Mouse (Mus musculus) gastrocnemius, adult 18-20 months (tissue): ENCODE measurements at regions not wholly inside any gene's neighbourhood (a gene's known extent, or its start where the extent isn't known, plus 50 kb on each side); places are given as distances from the start of the nearest gene placed in this dataset.

Experiments used
- DNase-seq: peaks from one replicate; pipeline ENCODE4 v3.0.0; 2021; ENCODE audit warnings: low spot score

GRCm38 (mm10) chr6:35608336-35608735, 68.6 kb upstream of the Mtpn start:
- DNase-seq, result no peak

DNA sequence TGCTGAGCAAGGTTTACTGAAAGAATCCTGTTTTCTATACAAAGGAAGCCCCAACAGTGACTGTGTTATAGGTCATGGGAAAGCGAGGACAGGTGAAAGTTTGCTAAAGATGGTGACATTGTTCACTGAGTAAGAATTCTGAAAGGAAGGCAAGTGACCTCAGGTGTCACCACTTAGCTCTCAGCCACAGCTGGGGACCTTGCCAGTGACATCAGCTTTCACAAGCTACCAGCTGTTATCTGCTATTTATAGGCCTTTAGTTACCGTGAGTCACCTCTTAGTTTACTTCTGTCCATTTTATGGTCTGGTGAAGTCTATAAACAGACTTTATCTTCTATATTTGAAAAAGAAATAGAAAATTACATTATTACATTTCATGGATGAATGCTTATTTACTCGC, 65.4 kb upstream of the Mtpn start:
- no peak for DNase-seq

DNA sequence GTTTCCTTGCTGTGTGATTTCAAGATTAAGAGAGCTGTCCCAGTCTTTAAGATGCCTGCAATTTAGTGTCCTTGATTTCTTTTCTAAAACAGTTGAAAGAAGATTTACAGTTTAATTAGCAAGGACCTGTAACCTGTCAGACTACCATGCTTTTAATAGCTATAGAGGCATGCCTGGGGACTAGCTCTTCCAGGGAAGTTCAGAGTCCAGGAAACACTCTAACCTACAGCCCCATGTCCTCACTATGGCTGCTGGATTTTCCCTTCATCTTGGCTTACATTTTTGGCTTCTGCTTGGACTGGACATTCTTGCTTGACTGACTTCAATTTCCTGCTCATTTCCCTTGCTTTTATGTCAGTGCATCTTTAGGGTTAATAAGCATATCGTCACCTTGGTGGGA, 61.7 kb upstream of the Mtpn start:
- DNase-seq, result no peak

DNA sequence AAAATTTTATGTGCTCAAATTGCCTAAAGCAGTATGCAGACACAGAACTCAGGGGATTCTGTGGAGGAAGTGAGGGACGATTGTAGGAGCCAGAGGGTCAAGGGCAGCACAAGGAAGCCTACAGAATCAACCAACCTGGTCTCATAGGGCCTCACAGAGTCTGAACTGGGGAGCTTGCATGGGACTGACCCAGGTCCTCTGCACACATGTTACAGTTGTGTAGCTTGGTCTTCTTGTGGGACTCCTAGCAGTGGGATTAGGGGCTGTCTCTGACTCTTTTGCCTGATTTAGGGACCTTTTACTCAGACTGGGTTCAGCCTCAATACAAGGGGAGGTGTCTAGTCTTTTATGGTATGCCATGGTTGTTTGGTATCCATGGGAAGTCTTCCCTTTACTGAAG, 60.2 kb upstream of the Mtpn start:
- no peak for DNase-seq

- DNase-seq, result no peak
Observed at GRCm38 (mm10) chr6:35598406-35599185, 58.9 kb upstream of the Mtpn start.

GRCm38 (mm10) chr6:35595012-35595411, 55.3 kb upstream of the Mtpn start:
- DNase-seq, result no peak

DNA sequence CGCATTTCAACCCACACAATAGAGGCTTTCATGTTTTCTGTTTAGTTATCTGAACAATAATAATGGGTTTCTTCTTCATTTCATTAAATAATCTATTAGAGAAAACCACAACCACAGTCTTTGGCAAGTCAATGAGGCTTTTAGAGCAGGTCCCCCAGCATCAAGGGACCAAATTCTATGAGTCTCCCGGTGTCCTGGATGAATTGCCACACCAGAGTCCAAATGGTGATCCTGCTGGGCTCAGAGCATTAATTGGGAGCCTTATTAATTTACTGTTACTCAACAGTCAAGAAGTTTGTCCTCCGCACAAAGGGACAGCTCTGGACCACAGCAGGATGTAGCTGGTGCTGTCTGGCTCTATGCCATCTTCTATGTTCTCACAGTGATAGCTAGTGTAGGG, 52.5 kb upstream of the Mtpn start:
- no peak for DNase-seq
